Mouse (Mus musculus): ENCODE data around the gene Khdrbs2. TPM values are rescaled to one million over a fixed set of nuclear protein-coding genes. Genes with fewer than 3 reads are reported as not detected.

Khdrbs2 gene
- 0.87 and 0.92 TPM in 2 replicates for polyA plus RNA-seq (2015; fragmentation: Nextera tagmentation; extraction: Ambion mirVana)

- Histone ChIP-seq H3K9me3 (ENCODE audit: control insufficient read depth, low read length) (no peaks in the 10 kb centered on the region), H3K36me3 (ENCODE audit: control insufficient read depth, insufficient read depth, low read length) (no peaks in the 10 kb centered on the region), H3K27me3 (ENCODE audit: control insufficient read depth, insufficient read depth, low read depth, low read length) (peaks cover 11% of the 10 kb centered on the region), H3K4me2 (ENCODE audit: low read depth, low read length) (peak within 1 kb of the TSS; percentile 78), H3K4me3 (ENCODE audit: low read length) (peak within 1 kb of the TSS; percentile 54), H3K4me1 (replicated peaks; ENCODE audit: control insufficient read depth, insufficient read depth, low read length) (peaks cover 5% of the 10 kb centered on the region; the same call in 1 of the 2 replicates), H3K9ac (ENCODE audit: low read length) (no peak within 1 kb of the TSS; the same call in 1 of the 2 replicates), H3K27ac (ENCODE audit: low read length) (no peak within 1 kb of the TSS)
- under 1% methylated on average over 52 of the region's 53 CpGs for WGBS
- ATAC-seq (ENCODE audit: low read depth), result peak; percentile 100
Measured at GRCm38 (mm10) chr1:32172506-32173239, at the start of gene Khdrbs2. Gene Khdrbs2 (plus strand): TSS chr1:32172714.

GRCm38 (mm10) chr1:32174566-32174965, 2.1 kb downstream of the Khdrbs2 start:
- Histone ChIP-seq H3K4me2 (ENCODE audit: low read depth, low read length) (no peak overlapping the region), H3K9ac (ENCODE audit: low read length) (no peak overlapping the region), H3K27me3 (ENCODE audit: control insufficient read depth, insufficient read depth, low read depth, low read length) (peaks cover 11% of the 10 kb centered on the region), H3K36me3 (ENCODE audit: control insufficient read depth, insufficient read depth, low read length) (no peaks in the 10 kb centered on the region), H3K27ac (ENCODE audit: low read length) (no peak overlapping the region), H3K4me1 (replicated peaks; ENCODE audit: control insufficient read depth, insufficient read depth, low read length) (peaks cover 5% of the 10 kb centered on the region; the same call in 1 of the 2 replicates), H3K9me3 (ENCODE audit: control insufficient read depth, low read length) (no peaks in the 10 kb centered on the region), H3K4me3 (ENCODE audit: low read length) (no peak overlapping the region)
- ATAC-seq (ENCODE audit: low read depth), result no peak
- 54% methylated on average over 5 of the region's 5 CpGs for WGBS

- Histone ChIP-seq H3K9ac (ENCODE audit: low read length) (no peak overlapping the region), H3K27ac (ENCODE audit: low read length) (no peak overlapping the region), H3K9me3 (ENCODE audit: control insufficient read depth, low read length) (no peaks in the 10 kb centered on the region), H3K4me3 (ENCODE audit: low read length) (no peak overlapping the region), H3K36me3 (ENCODE audit: control insufficient read depth, insufficient read depth, low read length) (no peaks in the 10 kb centered on the region), H3K4me2 (ENCODE audit: low read depth, low read length) (no peak overlapping the region), H3K4me1 (replicated peaks; ENCODE audit: control insufficient read depth, insufficient read depth, low read length) (no peaks in the 10 kb centered on the region), H3K27me3 (ENCODE audit: control insufficient read depth, insufficient read depth, low read depth, low read length) (no peaks in the 10 kb centered on the region)
- WGBS, result 76% methylated on average over 1 of the region's 1 CpGs
- no peak for ATAC-seq (ENCODE audit: low read depth)
Measured at GRCm38 (mm10) chr1:32199664-32200260, 27.2 kb downstream of the Khdrbs2 start.

- H3K27me3 ChIP-seq (ENCODE audit: control insufficient read depth, insufficient read depth, low read depth, low read length), result no peaks in the 10 kb centered on the region
- H3K9ac ChIP-seq (ENCODE audit: low read length), result no peak overlapping the region
- no peak for ATAC-seq (ENCODE audit: low read depth)
- H3K9me3 ChIP-seq (ENCODE audit: control insufficient read depth, low read length), result no peaks in the 10 kb centered on the region
- no peak overlapping the region for H3K4me3 ChIP-seq (ENCODE audit: low read length)
- no peak overlapping the region for H3K4me2 ChIP-seq (ENCODE audit: low read depth, low read length)
- no peaks in the 10 kb centered on the region for H3K4me1 ChIP-seq (replicated peaks; ENCODE audit: control insufficient read depth, insufficient read depth, low read length)
- H3K27ac ChIP-seq (ENCODE audit: low read length), result no peak overlapping the region
- WGBS, result 83% methylated on average over 5 of the region's 5 CpGs
- H3K36me3 ChIP-seq (ENCODE audit: control insufficient read depth, insufficient read depth, low read length), result no peaks in the 10 kb centered on the region
Measured at GRCm38 (mm10) chr1:32248443-32248842, 75.9 kb downstream of the Khdrbs2 start.

GRCm38 (mm10) chr1:32249602-32250001, 77.1 kb downstream of the Khdrbs2 start:
- Histone ChIP-seq H3K36me3 (ENCODE audit: control insufficient read depth, insufficient read depth, low read length) (no peaks in the 10 kb centered on the region), H3K4me1 (replicated peaks; ENCODE audit: control insufficient read depth, insufficient read depth, low read length) (no peaks in the 10 kb centered on the region), H3K9ac (ENCODE audit: low read length) (no peak overlapping the region), H3K9me3 (ENCODE audit: control insufficient read depth, low read length) (no peaks in the 10 kb centered on the region), H3K27me3 (ENCODE audit: control insufficient read depth, insufficient read depth, low read depth, low read length) (no peaks in the 10 kb centered on the region), H3K4me3 (ENCODE audit: low read length) (no peak overlapping the region), H3K4me2 (ENCODE audit: low read depth, low read length) (no peak overlapping the region), H3K27ac (ENCODE audit: low read length) (no peak overlapping the region)
- 87% methylated on average over 2 of the region's 2 CpGs for WGBS
- no peak for ATAC-seq (ENCODE audit: low read depth)

- H3K4me3 ChIP-seq (ENCODE audit: low read length), result no peak overlapping the region
- no peak overlapping the region for H3K4me2 ChIP-seq (ENCODE audit: low read depth, low read length)
- no peaks in the 10 kb centered on the region for H3K27me3 ChIP-seq (ENCODE audit: control insufficient read depth, insufficient read depth, low read depth, low read length)
- no peak for ATAC-seq (ENCODE audit: low read depth)
- no peak overlapping the region for H3K9ac ChIP-seq (ENCODE audit: low read length)
- no peaks in the 10 kb centered on the region for H3K9me3 ChIP-seq (ENCODE audit: control insufficient read depth, low read length)
- no peak overlapping the region for H3K27ac ChIP-seq (ENCODE audit: low read length)
- WGBS, result 91% methylated on average over 1 of the region's 1 CpGs
- H3K4me1 ChIP-seq (replicated peaks; ENCODE audit: control insufficient read depth, insufficient read depth, low read length), result no peaks in the 10 kb centered on the region
- no peaks in the 10 kb centered on the region for H3K36me3 ChIP-seq (ENCODE audit: control insufficient read depth, insufficient read depth, low read length)
Measured at GRCm38 (mm10) chr1:32250337-32250736, 77.8 kb downstream of the Khdrbs2 start.

- no peaks in the 10 kb centered on the region for H3K27me3 ChIP-seq (ENCODE audit: control insufficient read depth, insufficient read depth, low read depth, low read length)
- no peaks in the 10 kb centered on the region for H3K4me1 ChIP-seq (replicated peaks; ENCODE audit: control insufficient read depth, insufficient read depth, low read length)
- no peaks in the 10 kb centered on the region for H3K36me3 ChIP-seq (ENCODE audit: control insufficient read depth, insufficient read depth, low read length)
- no peak overlapping the region for H3K9ac ChIP-seq (ENCODE audit: low read length)
- H3K4me2 ChIP-seq (ENCODE audit: low read depth, low read length), result no peak overlapping the region
- no peaks in the 10 kb centered on the region for H3K9me3 ChIP-seq (ENCODE audit: control insufficient read depth, low read length)
- no peak overlapping the region for H3K27ac ChIP-seq (ENCODE audit: low read length)
- H3K4me3 ChIP-seq (ENCODE audit: low read length), result no peak overlapping the region
- WGBS, result 92% methylated on average over 3 of the region's 3 CpGs
- ATAC-seq (ENCODE audit: low read depth), result no peak
Measured at GRCm38 (mm10) chr1:32258942-32259341, 86.4 kb downstream of the Khdrbs2 start.

- Histone ChIP-seq H3K36me3 (ENCODE audit: control insufficient read depth, insufficient read depth, low read length) (no peaks in the 10 kb centered on the region), H3K4me2 (ENCODE audit: low read depth, low read length) (no peak overlapping the region), H3K4me1 (replicated peaks; ENCODE audit: control insufficient read depth, insufficient read depth, low read length) (no peaks in the 10 kb centered on the region), H3K9ac (ENCODE audit: low read length) (no peak overlapping the region), H3K9me3 (ENCODE audit: control insufficient read depth, low read length) (no peaks in the 10 kb centered on the region), H3K27ac (ENCODE audit: low read length) (no peak overlapping the region), H3K27me3 (ENCODE audit: control insufficient read depth, insufficient read depth, low read depth, low read length) (no peaks in the 10 kb centered on the region), H3K4me3 (ENCODE audit: low read length) (no peak overlapping the region)
- 80% methylated on average over 3 of the region's 3 CpGs for WGBS
- ATAC-seq (ENCODE audit: low read depth), result no peak
Measured at GRCm38 (mm10) chr1:32270519-32270918, 98.0 kb downstream of the Khdrbs2 start.

- Histone ChIP-seq H3K4me1 (replicated peaks; ENCODE audit: control insufficient read depth, insufficient read depth, low read length) (no peaks in the 10 kb centered on the region), H3K4me3 (ENCODE audit: low read length) (no peak overlapping the region), H3K9me3 (ENCODE audit: control insufficient read depth, low read length) (no peaks in the 10 kb centered on the region), H3K9ac (ENCODE audit: low read length) (no peak overlapping the region), H3K27me3 (ENCODE audit: control insufficient read depth, insufficient read depth, low read depth, low read length) (no peaks in the 10 kb centered on the region), H3K27ac (ENCODE audit: low read length) (no peak overlapping the region), H3K36me3 (ENCODE audit: control insufficient read depth, insufficient read depth, low read length) (no peaks in the 10 kb centered on the region), H3K4me2 (ENCODE audit: low read depth, low read length) (no peak overlapping the region)
- WGBS, result 64% methylated on average over 1 of the region's 1 CpGs
- ATAC-seq (ENCODE audit: low read depth), result no peak
Measured at GRCm38 (mm10) chr1:32294702-32295101, 122.2 kb downstream of the Khdrbs2 start.

Data from lung, embryonic 16.5 days (tissue).